Mouse (Mus musculus): ENCODE measurements at regions not wholly inside any gene's neighbourhood (a gene's known extent, or its start where the extent isn't known, plus 50 kb on each side); places are given as distances from the start of the nearest gene placed in this dataset.

DNA sequence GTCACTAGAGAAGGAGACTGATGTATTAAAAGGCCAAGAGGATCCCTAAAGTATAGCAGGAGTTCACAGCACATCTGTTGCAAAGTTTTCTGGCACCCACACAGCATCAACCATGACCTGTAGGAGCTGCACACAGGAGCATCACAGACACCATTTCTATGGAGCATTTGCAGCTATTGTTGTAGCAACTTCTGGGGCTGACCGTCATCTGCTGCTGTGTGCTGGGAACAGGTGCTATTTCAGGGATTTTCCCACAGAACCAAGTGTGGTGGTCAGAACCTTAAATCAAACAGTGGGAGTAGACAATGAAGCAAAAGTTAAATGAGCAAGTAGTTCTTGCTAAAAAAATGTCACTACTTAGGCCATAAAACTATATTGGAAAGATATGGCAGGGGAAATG is 106.9 kb upstream of the Ankrd50 start:
- TF ChIP-seq CTCF (IDR thresholded peaks at IDR 0.05; ENCODE audit: low read depth, low read length): no peak
- no peak for TF ChIP-seq POLR2A (IDR thresholded peaks at IDR 0.05; ENCODE audit: extremely low read depth, insufficient read depth, low read length)
- no peaks in the 10 kb centered on the region for H3K79me2 ChIP-seq (ENCODE audit: control insufficient read depth, insufficient read depth, low read length)
- no peaks in the 10 kb centered on the region for H3K27me3 ChIP-seq (ENCODE audit: control insufficient read depth, insufficient read depth, low read length)
- no peak overlapping the region for H3K27ac ChIP-seq (replicated peaks; ENCODE audit: insufficient read depth, low read depth, low read length)
- H3K9ac ChIP-seq (ENCODE audit: low read depth, low read length): no peak overlapping the region
- 100% methylated on average over 1 of the region's 1 CpGs for WGBS
- no peak for DNase-seq (ENCODE audit: extremely low read depth, low read depth, low spot score)
- H3K4me1 ChIP-seq (ENCODE audit: control insufficient read depth, insufficient read depth, low read length): peaks cover 2% of the 10 kb centered on the region; the same call in 1 of the 2 replicates
- H3K36me3 ChIP-seq (ENCODE audit: control insufficient read depth, insufficient read depth, low read length): no peaks in the 10 kb centered on the region
- no peak overlapping the region for H3K4me3 ChIP-seq (ENCODE audit: insufficient read depth, low read depth, low read length)

- H3K9ac ChIP-seq (ENCODE audit: low read depth, low read length): no peak overlapping the region
- no peaks in the 10 kb centered on the region for H3K79me2 ChIP-seq (ENCODE audit: control insufficient read depth, insufficient read depth, low read length)
- H3K4me1 ChIP-seq (ENCODE audit: control insufficient read depth, insufficient read depth, low read length): peaks cover 2% of the 10 kb centered on the region; the same call in 1 of the 2 replicates
- no peak overlapping the region for H3K27ac ChIP-seq (replicated peaks; ENCODE audit: insufficient read depth, low read depth, low read length)
- TF ChIP-seq POLR2A (IDR thresholded peaks at IDR 0.05; ENCODE audit: extremely low read depth, insufficient read depth, low read length): no peak
- TF ChIP-seq CTCF (IDR thresholded peaks at IDR 0.05; ENCODE audit: low read depth, low read length): no peak
- no peaks in the 10 kb centered on the region for H3K27me3 ChIP-seq (ENCODE audit: control insufficient read depth, insufficient read depth, low read length)
- no peaks in the 10 kb centered on the region for H3K36me3 ChIP-seq (ENCODE audit: control insufficient read depth, insufficient read depth, low read length)
- DNase-seq (ENCODE audit: extremely low read depth, low read depth, low spot score): peak; percentile 69
- no peak overlapping the region for H3K4me3 ChIP-seq (ENCODE audit: insufficient read depth, low read depth, low read length)
Observed at GRCm38 (mm10) chr3:38588966-38589365, 104.3 kb upstream of the Ankrd50 start.

DNA sequence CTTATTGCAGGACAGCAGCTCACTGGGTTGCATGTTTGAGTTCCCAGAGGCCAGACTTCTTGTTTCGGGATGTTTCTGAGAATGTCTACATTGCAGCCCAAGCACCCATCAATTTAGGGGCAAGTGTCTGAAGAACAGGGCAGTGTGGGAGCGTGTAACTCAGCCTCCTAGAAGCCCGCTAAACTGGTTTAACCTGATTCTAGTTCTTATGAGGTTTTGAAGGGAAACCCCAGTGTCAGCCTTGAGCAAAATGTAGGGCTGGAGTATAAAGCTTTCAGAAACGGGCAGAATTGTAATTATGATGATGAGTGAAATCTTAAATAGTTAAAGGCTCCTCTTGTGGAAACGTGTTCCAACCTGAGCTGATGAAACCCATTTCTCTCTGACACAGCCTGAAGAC is 100.9 kb upstream of the Ankrd50 start:
- DNase-seq (ENCODE audit: extremely low read depth, low read depth, low spot score): no peak
- no peak for TF ChIP-seq CTCF (IDR thresholded peaks at IDR 0.05; ENCODE audit: low read depth, low read length)
- TF ChIP-seq POLR2A (IDR thresholded peaks at IDR 0.05; ENCODE audit: extremely low read depth, insufficient read depth, low read length): no peak
- 76% methylated on average over 5 of the region's 5 CpGs for WGBS

GRCm38 (mm10) chr3:38579781-38580180 is 95.1 kb upstream of the Ankrd50 start:
- DNase-seq (ENCODE audit: extremely low read depth, low read depth, low spot score): peak; percentile 7
- H3K9ac ChIP-seq (ENCODE audit: low read depth, low read length): no peak overlapping the region
- no peaks in the 10 kb centered on the region for H3K36me3 ChIP-seq (ENCODE audit: control insufficient read depth, insufficient read depth, low read length)
- WGBS: 48% methylated on average over 1 of the region's 1 CpGs
- no peaks in the 10 kb centered on the region for H3K79me2 ChIP-seq (ENCODE audit: control insufficient read depth, insufficient read depth, low read length)
- H3K4me3 ChIP-seq (ENCODE audit: insufficient read depth, low read depth, low read length): no peak overlapping the region
- no peak overlapping the region for H3K27ac ChIP-seq (replicated peaks; ENCODE audit: insufficient read depth, low read depth, low read length)
- TF ChIP-seq CTCF (IDR thresholded peaks at IDR 0.05; ENCODE audit: low read depth, low read length) (no peak), POLR2A (IDR thresholded peaks at IDR 0.05; ENCODE audit: extremely low read depth, insufficient read depth, low read length) (no peak)
- no peaks in the 10 kb centered on the region for H3K27me3 ChIP-seq (ENCODE audit: control insufficient read depth, insufficient read depth, low read length)
- H3K4me1 ChIP-seq (ENCODE audit: control insufficient read depth, insufficient read depth, low read length): no peaks in the 10 kb centered on the region

More for the DNA sequence above, 100.9 kb upstream of the Ankrd50 start:
- no peak overlapping the region for H3K4me3 ChIP-seq (ENCODE audit: insufficient read depth, low read depth, low read length)
- peaks cover 2% of the 10 kb centered on the region; the same call in 1 of the 2 replicates for H3K4me1 ChIP-seq (ENCODE audit: control insufficient read depth, insufficient read depth, low read length)
- H3K27me3 ChIP-seq (ENCODE audit: control insufficient read depth, insufficient read depth, low read length): no peaks in the 10 kb centered on the region
- no peaks in the 10 kb centered on the region for H3K79me2 ChIP-seq (ENCODE audit: control insufficient read depth, insufficient read depth, low read length)
- no peak overlapping the region for H3K9ac ChIP-seq (ENCODE audit: low read depth, low read length)
- no peak overlapping the region for H3K27ac ChIP-seq (replicated peaks; ENCODE audit: insufficient read depth, low read depth, low read length)
- H3K36me3 ChIP-seq (ENCODE audit: control insufficient read depth, insufficient read depth, low read length): no peaks in the 10 kb centered on the region

GRCm38 (mm10) chr3:38577890-38578628 is 93.4 kb upstream of the Ankrd50 start:
- H3K27ac ChIP-seq (replicated peaks; ENCODE audit: insufficient read depth, low read depth, low read length): no peak overlapping the region
- no peaks in the 10 kb centered on the region for H3K79me2 ChIP-seq (ENCODE audit: control insufficient read depth, insufficient read depth, low read length)
- H3K9ac ChIP-seq (ENCODE audit: low read depth, low read length): no peak overlapping the region
- no peak for DNase-seq (ENCODE audit: extremely low read depth, low read depth, low spot score)
- TF ChIP-seq CTCF (IDR thresholded peaks at IDR 0.05; ENCODE audit: low read depth, low read length) (no peak), POLR2A (IDR thresholded peaks at IDR 0.05; ENCODE audit: extremely low read depth, insufficient read depth, low read length) (no peak)
- WGBS: 53% methylated on average over 5 of the region's 5 CpGs
- no peaks in the 10 kb centered on the region for H3K36me3 ChIP-seq (ENCODE audit: control insufficient read depth, insufficient read depth, low read length)
- H3K27me3 ChIP-seq (ENCODE audit: control insufficient read depth, insufficient read depth, low read length): no peaks in the 10 kb centered on the region
- no peak overlapping the region for H3K4me3 ChIP-seq (ENCODE audit: insufficient read depth, low read depth, low read length)
- H3K4me1 ChIP-seq (ENCODE audit: control insufficient read depth, insufficient read depth, low read length): no peaks in the 10 kb centered on the region

- no peaks in the 10 kb centered on the region for H3K36me3 ChIP-seq (ENCODE audit: control insufficient read depth, insufficient read depth, low read length)
- no peaks in the 10 kb centered on the region for H3K79me2 ChIP-seq (ENCODE audit: control insufficient read depth, insufficient read depth, low read length)
- 84% methylated on average over 5 of the region's 5 CpGs for WGBS
Observed at GRCm38 (mm10) chr3:38573594-38573993, 89.0 kb upstream of the Ankrd50 start.

More at GRCm38 (mm10) chr3:38573594-38573993, 89.0 kb upstream of the Ankrd50 start:
- no peaks in the 10 kb centered on the region for H3K4me1 ChIP-seq (ENCODE audit: control insufficient read depth, insufficient read depth, low read length)
- TF ChIP-seq POLR2A (IDR thresholded peaks at IDR 0.05; ENCODE audit: extremely low read depth, insufficient read depth, low read length) (no peak), CTCF (IDR thresholded peaks at IDR 0.05; ENCODE audit: low read depth, low read length) (no peak)
- H3K27ac ChIP-seq (replicated peaks; ENCODE audit: insufficient read depth, low read depth, low read length): no peak overlapping the region
- no peak overlapping the region for H3K4me3 ChIP-seq (ENCODE audit: insufficient read depth, low read depth, low read length)
- H3K27me3 ChIP-seq (ENCODE audit: control insufficient read depth, insufficient read depth, low read length): no peaks in the 10 kb centered on the region
- H3K9ac ChIP-seq (ENCODE audit: low read depth, low read length): no peak overlapping the region
- no peak for DNase-seq (ENCODE audit: extremely low read depth, low read depth, low spot score)

Data from liver, adult 2 months (tissue).